Mouse (Mus musculus) embryonic facial prominence, embryonic 15.5 days (tissue): Measurements from ENCODE around the gene Clcc1. TPM values are rescaled to one million over a fixed set of nuclear protein-coding genes. Genes with fewer than 3 reads are reported as not detected.
"Not testable (repeated sequence)": the region's sequence is repeated elsewhere in the genome, so short reads cannot be mapped to it uniquely, and the experiment has no call there.

Experiments used
- ATAC-seq: fragments of 200-750 bp; cut with Nextera tagmentation; 2 replicates; pipeline ENCODE4 v1.8.0; 2017; ENCODE audit warnings: low read depth, moderate TSS enrichment; ENCODE audit not compliant: insufficient number of reproducible peaks, low FRiP score, low TSS enrichment
- H3K27ac ChIP-seq: fragments of 300-500 bp; sonication (generic); replicated peaks from 2 replicates; pipeline ENCODE4 v1.5.1; 2015; ENCODE audit warnings: mild to moderate bottlenecking, inconsistent platforms
- H3K27me3 ChIP-seq: fragments of 300-500 bp; sonication (generic); 2 replicates; pipeline ENCODE4 v1.6.1; 2015; ENCODE audit warnings: inconsistent platforms
- H3K36me3 ChIP-seq: fragments of 300-500 bp; sonication (generic); 2 replicates; pipeline ENCODE4 v1.6.1; 2015; ENCODE audit warnings: mild to moderate bottlenecking, inconsistent platforms
- H3K4me1 ChIP-seq: fragments of 300-500 bp; sonication (generic); 2 replicates; pipeline ENCODE4 v1.6.1; 2015; ENCODE audit warnings: inconsistent platforms
- H3K4me2 ChIP-seq: fragments of 300-500 bp; sonication (generic); replicated peaks from 2 replicates; pipeline ENCODE4 v1.6.1; 2015; ENCODE audit warnings: mild to moderate bottlenecking, inconsistent platforms
- H3K4me3 ChIP-seq: fragments of 300-500 bp; sonication (generic); replicated peaks from 2 replicates; pipeline ENCODE4 v1.5.1; 2015; ENCODE audit warnings: mild to moderate bottlenecking, inconsistent platforms
- H3K9ac ChIP-seq: fragments of 300-500 bp; sonication (generic); 2 replicates; pipeline ENCODE4 v1.6.1; 2015; ENCODE audit warnings: inconsistent platforms
- H3K9me3 ChIP-seq: fragments of 300-500 bp; sonication (generic); replicated peaks from 2 replicates; pipeline ENCODE4 v1.6.1; 2016; ENCODE audit warnings: inconsistent platforms
- WGBS: fragments of 180-500 bp; shearing (Covaris S2); methylation state at CpG from one replicate; pipeline ENCODE4 v1.1.7; 2015; 5-methylcytosine and 5-hydroxymethylcytosine counted together
- polyA plus RNA-seq: library from polyadenylated mRNA; unstranded; fragments of >200 nt; fragmentation: Nextera tagmentation; extraction: Ambion mirVana; gene quantifications from 2 replicates; pipeline ENCODE4 v1.2.1, GENCODE M21; 2015

Clcc1 gene
- 86.3 and 87.5 TPM in 2 replicates for polyA plus RNA-seq

- H3K9me3 ChIP-seq = no peaks in the 10 kb centered on the region
Observed at GRCm38 (mm10) chr3:108653710-108654379, at the start of gene Clcc1. Gene Clcc1, plus strand, starts transcription at chr3:108653913.

GRCm38 (mm10) chr3:108608906-108609305, 44.8 kb upstream of the Clcc1 start:
- 46% methylated on average over 3 of the region's 3 CpGs for WGBS
- Histone ChIP-seq H3K4me3 (no peak overlapping the region), H3K4me1 (no peaks in the 10 kb centered on the region), H3K4me2 (no peak overlapping the region), H3K27me3 (no peaks in the 10 kb centered on the region), H3K27ac (no peak overlapping the region), H3K9me3 (no peaks in the 10 kb centered on the region), H3K9ac (no peak overlapping the region), H3K36me3 (no peaks in the 10 kb centered on the region)
- ATAC-seq = no peak

More at GRCm38 (mm10) chr3:108653710-108654379, at the start of gene Clcc1:
- Histone ChIP-seq H3K27me3 (no peaks in the 10 kb centered on the region), H3K36me3 (no peaks in the 10 kb centered on the region; the same call in 1 of the 2 replicates), H3K4me2 (peak within 1 kb of the TSS; percentile 60), H3K4me1 (peaks cover 15% of the 10 kb centered on the region), H3K4me3 (peak within 1 kb of the TSS; percentile 75), H3K27ac (peak within 1 kb of the TSS; percentile 91), H3K9ac (peak within 1 kb of the TSS; percentile 63)
- under 1% methylated on average over 57 of the region's 57 CpGs for WGBS
- peak; percentile 98 for ATAC-seq

- Histone ChIP-seq H3K9ac (no peak overlapping the region), H3K4me2 (no peak overlapping the region), H3K36me3 (no peaks in the 10 kb centered on the region), H3K27me3 (no peaks in the 10 kb centered on the region), H3K9me3 (no peaks in the 10 kb centered on the region), H3K27ac (no peak overlapping the region), H3K4me1 (no peaks in the 10 kb centered on the region), H3K4me3 (no peak overlapping the region)
- no peak for ATAC-seq
- WGBS = 72% methylated on average over 5 of the region's 5 CpGs
Observed at GRCm38 (mm10) chr3:108634761-108635160, 19.0 kb upstream of the Clcc1 start.

GRCm38 (mm10) chr3:108639412-108639811, 14.3 kb upstream of the Clcc1 start:
- H3K9ac ChIP-seq = no peak overlapping the region
- H3K4me3 ChIP-seq = no peak overlapping the region
- WGBS = 67% methylated on average over 4 of the region's 4 CpGs
- H3K36me3 ChIP-seq = peaks cover 9% of the 10 kb centered on the region; the same call in 1 of the 2 replicates
- H3K9me3 ChIP-seq = no peaks in the 10 kb centered on the region
- no peak overlapping the region for H3K27ac ChIP-seq
- no peak for ATAC-seq
- H3K27me3 ChIP-seq = no peaks in the 10 kb centered on the region
- no peaks in the 10 kb centered on the region for H3K4me1 ChIP-seq
- no peak overlapping the region for H3K4me2 ChIP-seq

- ATAC-seq = no peak
- H3K9ac ChIP-seq = no peak overlapping the region
Observed at GRCm38 (mm10) chr3:108640998-108641397, 12.7 kb upstream of the Clcc1 start.

GRCm38 (mm10) chr3:108644856-108645255, 8.9 kb upstream of the Clcc1 start:
- ATAC-seq = no peak

More at GRCm38 (mm10) chr3:108640998-108641397, 12.7 kb upstream of the Clcc1 start:
- Histone ChIP-seq H3K36me3 (peaks cover 21% of the 10 kb centered on the region; the same call in 1 of the 2 replicates), H3K4me2 (no peak overlapping the region), H3K27ac (no peak overlapping the region), H3K4me3 (no peak overlapping the region), H3K27me3 (no peaks in the 10 kb centered on the region), H3K9me3 (no peaks in the 10 kb centered on the region), H3K4me1 (no peaks in the 10 kb centered on the region)
- WGBS = 73% methylated on average over 4 of the region's 4 CpGs

GRCm38 (mm10) chr3:108646036-108646435, 7.7 kb upstream of the Clcc1 start:
- H3K4me1 ChIP-seq = peaks cover 7% of the 10 kb centered on the region; the same call in 1 of the 2 replicates
- WGBS = 55% methylated on average over 7 of the region's 7 CpGs
- H3K27me3 ChIP-seq = no peaks in the 10 kb centered on the region
- peaks cover 24% of the 10 kb centered on the region; the same call in 1 of the 2 replicates for H3K36me3 ChIP-seq
- H3K9me3 ChIP-seq = no peaks in the 10 kb centered on the region
- no peak for ATAC-seq
- no peak overlapping the region for H3K4me2 ChIP-seq
- H3K27ac ChIP-seq = no peak overlapping the region
- H3K4me3 ChIP-seq = no peak overlapping the region
- H3K9ac ChIP-seq = no peak overlapping the region

More at GRCm38 (mm10) chr3:108644856-108645255, 8.9 kb upstream of the Clcc1 start:
- Histone ChIP-seq H3K27me3 (no peaks in the 10 kb centered on the region), H3K9me3 (no peaks in the 10 kb centered on the region), H3K36me3 (peaks cover 24% of the 10 kb centered on the region; the same call in 1 of the 2 replicates), H3K9ac (no peak overlapping the region), H3K4me2 (no peak overlapping the region), H3K27ac (no peak overlapping the region), H3K4me3 (no peak overlapping the region), H3K4me1 (peaks cover 7% of the 10 kb centered on the region; the same call in 1 of the 2 replicates)
- WGBS = 86% methylated on average over 3 of the region's 3 CpGs

- not testable (repeated sequence) for H3K9me3 ChIP-seq, H3K9ac ChIP-seq, H3K4me3 ChIP-seq, ATAC-seq, H3K4me2 ChIP-seq, H3K27me3 ChIP-seq, H3K4me1 ChIP-seq, H3K27ac ChIP-seq
- 27% methylated on average over 5 of the region's 5 CpGs for WGBS
- peaks cover 23% of the 10 kb centered on the region; the same call in 1 of the 2 replicates for H3K36me3 ChIP-seq
Observed at GRCm38 (mm10) chr3:108647681-108648080, 6.0 kb upstream of the Clcc1 start.

- Histone ChIP-seq H3K36me3 (no peaks in the 10 kb centered on the region; the same call in 1 of the 2 replicates), H3K4me1 (peaks cover 15% of the 10 kb centered on the region), H3K4me2 (peak overlapping the region; percentile 60), H3K9ac (no peak overlapping the region), H3K27ac (no peak overlapping the region), H3K9me3 (no peaks in the 10 kb centered on the region), H3K27me3 (no peaks in the 10 kb centered on the region), H3K4me3 (peak overlapping the region; percentile 75)
- 19% methylated on average over 9 of the region's 9 CpGs for WGBS
- ATAC-seq = no peak
Observed at GRCm38 (mm10) chr3:108652866-108653642, 659 bp upstream of the Clcc1 start.

GRCm38 (mm10) chr3:108654566-108654965, 853 bp downstream of the Clcc1 start:
- H3K27me3 ChIP-seq = no peaks in the 10 kb centered on the region
- peak overlapping the region; percentile 91; the same call in 1 of the 2 replicates for H3K27ac ChIP-seq
- peak overlapping the region; percentile 4; the same call in 1 of the 2 replicates for H3K9ac ChIP-seq
- peaks cover 1% of the 10 kb centered on the region; the same call in 1 of the 2 replicates for H3K36me3 ChIP-seq
- no peak for ATAC-seq
- no peaks in the 10 kb centered on the region for H3K9me3 ChIP-seq
- WGBS = 14% methylated on average over 14 of the region's 14 CpGs
- peak overlapping the region; percentile 75 for H3K4me3 ChIP-seq
- H3K4me2 ChIP-seq = peak overlapping the region; percentile 60
- peaks cover 15% of the 10 kb centered on the region for H3K4me1 ChIP-seq

- WGBS = 80% methylated on average over 7 of the region's 7 CpGs
- Histone ChIP-seq H3K9ac (no peak overlapping the region), H3K9me3 (no peaks in the 10 kb centered on the region), H3K4me2 (no peak overlapping the region), H3K4me1 (peaks cover 15% of the 10 kb centered on the region), H3K27ac (no peak overlapping the region), H3K27me3 (no peaks in the 10 kb centered on the region), H3K4me3 (no peak overlapping the region), H3K36me3 (peaks cover 3% of the 10 kb centered on the region; the same call in 1 of the 2 replicates)
- ATAC-seq = no peak
Observed at GRCm38 (mm10) chr3:108655486-108655885, 1.8 kb downstream of the Clcc1 start.
